Comparison of ENCODE assay signal across 13 mouse cellular contexts in the genomic region with DNA sequence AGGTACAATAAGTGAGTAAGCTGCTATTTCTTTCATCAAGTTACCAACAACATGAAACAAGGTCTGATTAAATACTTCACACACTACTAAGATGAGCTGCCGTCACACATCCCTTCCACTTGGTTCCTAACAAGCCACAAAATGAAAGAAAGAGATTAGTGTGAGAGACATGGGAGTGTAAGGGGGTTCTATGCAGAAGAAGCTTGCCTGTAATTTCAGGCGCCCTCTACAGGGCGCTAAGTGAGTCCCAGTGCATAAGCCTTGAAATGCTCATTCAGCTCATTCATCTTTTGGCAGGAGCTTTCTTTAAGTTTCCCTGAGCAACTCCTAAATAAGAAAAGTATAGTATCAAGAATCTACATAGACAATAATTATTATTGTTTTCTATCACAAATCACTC. TPM values are rescaled to one million over a fixed set of nuclear protein-coding genes. Genes with fewer than 3 reads are reported as not detected.
DNase-seq lines count a peak whose midpoint lies in the region; ATAC-seq lines count a peak whose summit lies in the region.
"Had no signal": no experiment of that assay in that cellular context is flagged by ENCODE, and none has a peak within 500 bp of the region (broad histone marks: within the 10 kb centered on the region; RNA-seq: fewer than 3 reads in every experiment).

No protein-coding gene starts in this region.

- intact Hi-C loops in left cerebral cortex, postnatal 4 days (cut with DNase I), result no loop called here

- no peak for ATAC-seq in CD4-positive, CD25-positive, alpha-beta regulatory T cell, adult 4 months
- ATAC-seq: hindbrain, embryonic 16.5 days had no signal

- DNase-seq in cerebellum, postnatal 10 days, result peak; percentile 10 to 18
- no peak for DNase-seq in cerebellum, postnatal 36 days
- peak; percentile 1 for DNase-seq in left cerebral cortex, postnatal 4 days
- no peak for DNase-seq in left cerebral cortex, adult 11 months (ENCODE audit: low spot score)
- DNase-seq in NIH3T3 (ENCODE audit: low read depth), result peak; percentile 4
- DNase-seq in mesoderm, embryonic 11.5 days (ENCODE audit: low read depth, low spot score), result peak; percentile 28
- no peak for DNase-seq in thymus, postnatal 0 days (ENCODE audit: low spot score)
- DNase-seq: cerebellum, adult 11-12 months; lung, postnatal 10 days; thymus, postnatal 4 days had no signal

RNA-seq across cellular contexts. Expression of a gene that starts 46.5 kb away (rescaled TPM):
- 10 to 100 TPM in 1 of 2 experiments, 1 to 10 TPM in 1; 9.2 to 11.5 TPM for total RNA-seq in left cerebral cortex, postnatal 4 days (2021)
- polyA plus RNA-seq in thymus, postnatal 0 days (2015; fragmentation: Nextera tagmentation; extraction: Ambion mirVana), result not detected in 2 replicates
- not detected for polyA plus RNA-seq in CD4-positive, CD25-positive, alpha-beta regulatory T cell, adult 4 months (2017; shearing (Covaris generic))
- polyA plus RNA-seq: neural tube, embryonic 12.5 days had no signal

Comparison
In these comparisons a context has a peak if more than half of its experiments do, and no peak if none do; other contexts are left out.
1. DNase-seq: peak in cerebellum, postnatal 10 days (2 of 2), left cerebral cortex, postnatal 4 days (single experiment), NIH3T3 (single experiment) and mesoderm, embryonic 11.5 days (single experiment); none in cerebellum, postnatal 36 days (0 of 2), left cerebral cortex, adult 11 months (single experiment) and thymus, postnatal 0 days (single experiment).